Mouse (Mus musculus) right cerebral cortex, adult 2 months (tissue): ENCODE results near the gene Tmem274.
"Not testable (repeated sequence)": the region's sequence is repeated elsewhere in the genome, so short reads cannot be mapped to it uniquely, and the experiment has no call there.

Experiments used
- DNase-seq, 2 experiments: peaks; one replicate each; pipeline ENCODE4 v3.0.0; 2021 to 2022; ENCODE audit warnings: low spot score in 2 of 2

Gene Tmem274

GRCm38 (mm10) chr4:149477078-149477477 lies at the start of gene Tmem274:
Gene Tmem274 (plus strand): TSS chr4:149477378.
- no peak for DNase-seq

DNA sequence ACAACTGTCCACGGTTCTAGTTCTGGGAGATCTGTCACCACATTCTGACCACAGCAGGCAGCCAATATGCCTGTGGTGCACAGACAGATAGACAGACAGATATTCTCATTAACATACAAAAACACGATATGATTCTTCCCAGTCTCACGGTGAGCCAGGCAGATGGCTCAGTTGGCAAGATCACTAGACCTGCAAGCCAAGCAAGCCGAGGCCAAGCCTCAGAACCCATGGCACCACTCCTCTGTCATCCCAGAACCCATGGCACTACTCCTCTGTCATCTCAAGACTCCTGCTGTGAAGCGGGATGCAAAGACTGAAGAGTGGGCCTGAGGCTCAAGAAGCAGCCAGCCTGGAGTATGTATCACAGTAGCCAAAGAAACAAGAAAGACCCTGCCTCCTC lies 47.6 kb upstream of the Tmem274 start:
- DNase-seq, result no peak

- not testable (repeated sequence) for DNase-seq
Observed at GRCm38 (mm10) chr4:149431887-149432286, 45.3 kb upstream of the Tmem274 start.

DNA sequence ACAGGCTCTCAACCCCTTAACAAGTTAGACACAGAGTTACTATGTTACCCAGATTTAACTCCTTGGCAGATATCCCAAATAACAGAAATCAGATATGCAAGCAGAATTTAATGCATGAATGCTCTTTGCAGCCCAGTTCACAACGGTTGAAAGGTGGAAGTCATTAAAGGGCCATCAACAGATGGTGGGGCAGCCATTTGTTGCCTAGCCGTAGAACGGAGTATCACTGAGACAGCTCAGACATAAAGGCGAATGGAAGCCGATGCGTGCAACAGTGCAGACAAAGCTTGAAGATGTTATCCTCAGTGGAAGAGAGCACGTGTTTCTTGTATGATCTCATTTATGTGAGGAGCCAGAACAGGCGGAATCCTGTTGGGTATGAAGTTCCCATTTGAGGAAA lies 36.6 kb upstream of the Tmem274 start:
- DNase-seq, result no peak

DNA sequence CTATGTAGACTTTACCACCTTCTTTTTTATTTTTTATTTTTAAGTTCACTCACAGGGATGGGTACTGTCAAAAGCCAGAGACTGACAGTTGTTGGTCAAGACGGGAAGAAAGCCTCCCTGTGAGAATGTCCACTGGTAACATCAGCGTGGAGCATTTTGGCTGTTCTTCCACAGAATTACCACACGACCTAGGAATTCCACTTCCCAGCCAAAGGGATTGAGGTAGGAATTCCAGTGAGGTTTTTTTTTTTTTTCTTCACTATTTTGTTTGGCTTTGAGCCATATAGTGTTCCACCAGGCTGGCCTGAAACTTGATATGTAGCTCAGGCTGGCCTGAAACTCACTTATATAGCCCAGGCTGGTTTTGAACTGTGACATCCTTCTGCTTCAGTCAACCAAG lies 34.7 kb upstream of the Tmem274 start:
- DNase-seq, result no peak

DNA sequence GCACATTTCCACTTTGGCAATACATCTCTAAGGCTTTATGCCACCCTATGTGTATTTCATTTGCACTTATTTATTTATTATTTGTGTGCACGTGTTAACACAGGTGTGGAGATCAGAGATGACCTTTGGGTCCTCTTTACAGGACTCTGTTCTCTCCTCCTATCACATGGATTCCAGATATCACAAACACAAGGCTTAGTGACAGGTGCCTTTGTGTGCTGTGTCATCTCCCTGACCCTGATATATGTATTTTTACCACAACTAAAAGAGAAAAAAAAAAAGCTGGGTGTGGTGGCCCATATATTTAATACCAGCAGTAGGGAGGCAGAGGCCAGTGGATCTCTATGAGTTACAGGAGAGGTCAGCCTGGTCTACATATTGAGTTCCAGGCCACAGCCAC lies 32.7 kb upstream of the Tmem274 start:
- no peak for DNase-seq

GRCm38 (mm10) chr4:149444964-149445701 lies 32.0 kb upstream of the Tmem274 start:
- peak; percentile 86 to 87 for DNase-seq

GRCm38 (mm10) chr4:149445868-149446267 lies 31.3 kb upstream of the Tmem274 start:
- DNase-seq, result peak in 1 of 2 experiments; percentile 14

DNA sequence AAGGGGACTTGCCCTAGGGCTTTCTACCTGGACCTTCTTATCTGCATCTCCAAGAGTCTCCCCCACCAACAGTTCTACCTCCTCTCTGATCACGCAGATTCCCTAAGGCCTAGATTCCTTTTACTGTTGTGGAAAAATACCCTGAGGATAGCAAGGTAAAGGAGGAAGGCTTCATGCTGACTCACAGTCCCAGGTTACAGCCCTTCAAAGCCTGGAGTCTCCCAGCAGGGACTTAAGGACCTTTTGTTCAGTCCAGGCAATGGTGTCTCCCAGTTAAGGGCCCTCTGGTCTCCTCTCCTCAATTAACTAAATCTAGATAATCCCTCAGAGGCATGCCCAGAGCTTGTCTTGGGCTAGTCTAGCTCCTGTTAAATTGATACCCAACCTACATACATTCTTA lies 30.9 kb upstream of the Tmem274 start:
- no peak for DNase-seq

DNA sequence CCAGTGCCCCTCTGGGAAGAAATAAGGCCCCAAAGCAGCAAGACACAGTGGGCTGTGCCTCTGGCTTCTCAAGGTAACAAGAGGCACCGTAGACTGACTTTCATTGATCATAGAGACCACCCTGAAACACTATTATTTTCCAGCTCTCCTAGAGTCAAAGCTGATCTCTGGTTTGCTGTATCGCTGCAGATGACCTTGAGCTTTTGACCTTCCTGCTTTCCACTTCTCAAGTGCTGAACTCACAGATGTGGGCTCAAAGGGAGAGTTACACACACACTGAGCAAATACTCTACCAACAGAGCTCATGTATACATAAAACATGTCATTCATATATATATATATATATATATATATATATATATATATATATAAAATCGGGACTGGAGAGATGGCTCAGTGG lies 26.5 kb upstream of the Tmem274 start:
- DNase-seq, result no peak

DNA sequence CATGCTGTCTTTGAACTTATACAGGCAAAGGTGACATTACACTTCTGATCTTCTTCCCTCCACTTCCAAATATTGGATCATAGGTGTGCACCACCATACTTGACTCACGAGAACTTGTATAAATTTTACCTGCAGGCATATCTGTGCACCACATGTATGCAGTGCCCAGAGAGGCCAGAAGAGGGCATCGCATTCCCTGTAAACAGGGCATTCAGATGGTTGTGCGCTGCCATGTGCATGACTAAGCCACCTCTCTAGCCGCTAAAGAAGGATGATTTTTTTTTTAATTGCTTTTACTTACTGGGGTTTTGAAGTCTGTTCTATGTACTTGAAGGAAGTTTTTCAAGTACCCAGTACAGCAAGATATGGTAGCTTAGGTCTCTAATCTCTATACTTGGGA lies 23.5 kb upstream of the Tmem274 start:
- no peak for DNase-seq

DNA sequence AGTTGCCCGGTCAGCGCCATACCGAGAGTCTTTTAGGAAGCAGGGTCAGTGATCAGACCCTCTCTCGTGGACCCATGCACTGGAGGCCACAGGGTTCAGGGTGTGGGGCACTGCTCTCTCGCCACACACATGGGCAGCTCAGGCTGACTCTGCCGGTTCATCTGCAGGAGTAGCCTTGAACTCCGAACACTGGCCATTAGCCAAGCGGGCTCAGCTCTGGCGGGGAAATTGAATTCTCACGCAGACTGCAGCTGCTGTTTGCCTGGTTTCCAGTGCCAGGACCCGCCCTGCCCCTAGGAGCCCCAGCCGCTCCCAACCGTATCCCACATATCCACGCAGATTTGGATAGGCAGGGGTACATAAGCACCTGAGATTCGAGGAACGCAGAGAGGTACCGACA lies 22.9 kb upstream of the Tmem274 start:
- no peak for DNase-seq

GRCm38 (mm10) chr4:149454879-149455278 lies 22.3 kb upstream of the Tmem274 start, which contains the start of gene Rbp7:
Gene Rbp7 (minus strand): TSS chr4:149454978.
- DNase-seq, result no peak

- DNase-seq, result not testable (repeated sequence)
Observed at GRCm38 (mm10) chr4:149457163-149457562, 20.0 kb upstream of the Tmem274 start.

DNA sequence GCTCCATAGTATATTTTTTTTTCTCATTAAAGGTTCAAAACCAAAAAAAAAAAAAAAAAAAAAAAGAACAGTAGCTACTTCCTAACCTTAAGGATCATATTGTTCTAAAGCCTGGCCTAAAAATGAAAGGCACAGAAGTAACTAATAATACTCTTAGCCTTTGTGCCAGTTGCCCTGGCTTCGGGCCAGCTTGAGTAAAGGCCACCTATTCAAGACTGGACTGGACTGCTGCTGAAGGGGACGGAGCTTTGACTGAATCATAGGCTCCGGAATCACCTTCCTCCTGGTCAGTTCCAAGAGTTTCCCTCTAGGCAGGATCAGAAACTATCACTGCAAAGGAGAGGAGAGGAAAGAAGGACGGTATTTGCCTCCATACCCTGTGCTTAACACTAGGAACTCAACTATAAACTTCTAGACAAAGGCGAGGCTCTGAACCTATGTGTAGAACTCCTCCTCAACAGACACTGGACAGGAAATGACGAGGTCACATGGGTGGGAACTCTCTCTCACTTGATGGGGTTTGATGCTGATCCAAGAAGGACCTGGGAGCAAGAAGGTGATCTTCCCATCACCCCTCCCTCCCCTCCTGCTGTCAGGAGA lies 19.2 kb upstream of the Tmem274 start:
- no peak for DNase-seq

DNA sequence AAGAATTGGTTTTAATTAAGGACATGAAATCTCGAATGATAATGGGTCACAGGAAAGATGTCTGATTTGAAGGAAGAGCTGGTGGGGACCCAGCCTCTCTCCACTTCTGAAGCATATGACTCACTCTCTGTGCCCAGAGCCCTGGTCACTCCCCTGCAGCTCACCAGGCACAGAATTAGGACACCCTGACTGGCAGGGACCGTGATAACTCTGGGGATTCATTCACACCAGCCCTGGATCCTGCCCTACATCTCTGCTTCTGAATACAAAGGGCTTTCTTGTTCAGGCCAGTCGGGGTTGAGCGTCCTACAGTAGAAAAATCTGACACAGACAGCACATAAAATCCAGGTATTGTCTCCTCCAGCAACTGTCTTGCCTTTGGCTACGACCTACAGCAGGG lies 18.7 kb upstream of the Tmem274 start:
- DNase-seq, result no peak

DNA sequence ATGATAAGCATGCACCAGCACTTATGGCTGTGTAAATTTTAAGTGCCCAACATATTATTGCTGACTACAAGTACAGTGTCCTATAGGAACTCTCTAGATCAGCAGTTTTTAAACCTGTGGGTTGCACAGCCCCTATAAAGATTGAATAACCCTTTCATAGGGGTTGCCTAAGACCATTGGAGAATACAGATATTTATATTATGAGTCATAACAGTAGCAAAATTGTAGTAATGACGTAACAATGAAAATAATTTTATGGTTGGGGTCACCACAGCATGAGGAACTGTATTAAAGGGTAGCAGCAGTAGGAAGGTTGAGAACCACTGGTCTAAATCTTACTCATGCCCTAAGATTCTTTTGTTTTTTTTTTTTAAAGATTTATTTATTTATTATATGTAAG lies 17.8 kb upstream of the Tmem274 start:
- DNase-seq, result no peak

DNA sequence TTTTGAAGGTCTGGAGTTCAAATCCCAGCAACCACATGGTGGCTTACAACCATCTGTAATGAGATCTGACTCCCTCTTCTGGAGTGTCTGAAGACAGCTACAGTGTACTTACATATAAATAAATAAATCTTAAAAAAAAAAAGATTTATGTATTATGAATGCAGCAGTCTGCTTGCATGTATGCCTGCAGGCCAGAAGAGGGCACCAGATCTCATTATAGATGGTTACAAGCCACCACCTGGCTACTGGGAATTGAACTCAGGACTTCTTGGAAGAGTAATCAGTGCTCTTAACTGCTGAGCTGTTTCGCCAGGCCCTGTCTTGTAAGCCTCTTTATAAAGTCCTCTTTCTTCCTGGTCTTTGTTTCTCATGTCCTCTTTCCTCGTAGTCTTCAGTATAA lies 16.7 kb upstream of the Tmem274 start:
- not testable (repeated sequence) for DNase-seq

- DNase-seq, result no peak
Observed at GRCm38 (mm10) chr4:149461579-149462304, 15.4 kb upstream of the Tmem274 start.

DNA sequence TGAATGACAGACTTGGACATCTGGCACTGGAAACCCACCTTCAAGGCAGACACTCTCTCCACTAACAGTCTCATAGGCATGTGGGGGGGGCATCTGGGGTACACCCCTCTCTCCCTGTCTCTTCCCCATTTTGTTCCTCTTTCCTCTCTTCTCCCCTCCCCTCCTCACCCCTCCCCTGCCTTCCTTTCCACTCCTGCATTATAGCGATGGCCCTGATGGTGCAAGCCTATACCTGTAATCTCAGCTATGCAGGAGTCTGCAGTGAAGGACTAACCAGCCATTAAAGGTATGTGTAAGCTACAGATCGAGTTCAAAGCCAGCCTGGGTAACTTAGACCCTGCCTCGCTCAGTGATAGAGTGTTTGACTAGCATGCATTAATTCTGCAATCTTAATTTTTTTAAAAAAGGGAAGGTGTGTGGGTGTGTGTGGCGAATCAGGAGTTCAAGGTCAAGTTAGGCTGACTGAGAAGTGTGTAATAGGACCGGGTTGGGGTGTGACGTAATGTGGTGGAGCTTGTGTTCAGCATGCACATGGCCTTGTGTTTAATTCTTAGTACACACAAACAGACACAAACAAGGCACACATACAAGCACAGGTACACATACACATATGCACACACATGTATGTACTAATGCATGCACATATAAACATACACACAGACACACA lies 14.7 kb upstream of the Tmem274 start:
- DNase-seq, result no peak

GRCm38 (mm10) chr4:149463435-149463950 lies 13.7 kb upstream of the Tmem274 start:
- DNase-seq, result no peak

- DNase-seq, result no peak
Observed at GRCm38 (mm10) chr4:149469557-149469956, 7.6 kb upstream of the Tmem274 start.
